Mouse (Mus musculus) left cerebral cortex, adult 9 months (tissue): ENCODE measurements around the gene Bcam.

Experiments
- DNase-seq, 2 experiments: peaks; one replicate each; pipeline ENCODE4 v3.0.0; 2022; ENCODE audit warnings: low spot score in 2 of 2

Bcam gene

DNA sequence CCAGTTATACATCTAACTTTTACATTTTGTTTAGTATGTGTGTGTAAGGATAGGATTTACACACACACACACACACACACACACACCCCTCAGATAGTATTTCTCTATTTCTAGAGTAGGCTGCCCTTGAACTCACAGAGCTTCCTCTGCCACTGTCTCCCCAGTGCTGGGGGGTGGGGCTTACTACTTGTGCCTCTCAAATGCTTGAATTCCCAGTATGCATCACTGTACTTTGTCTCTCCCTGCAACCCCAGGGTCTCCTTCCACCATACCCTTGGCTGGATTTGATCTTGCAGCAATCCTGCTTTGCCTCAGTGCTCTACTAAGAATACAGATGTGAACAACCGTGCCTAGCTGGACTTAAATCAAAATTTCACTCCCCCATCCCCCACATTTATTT is 16.8 kb downstream of the Bcam start:
- no peak for DNase-seq

DNA sequence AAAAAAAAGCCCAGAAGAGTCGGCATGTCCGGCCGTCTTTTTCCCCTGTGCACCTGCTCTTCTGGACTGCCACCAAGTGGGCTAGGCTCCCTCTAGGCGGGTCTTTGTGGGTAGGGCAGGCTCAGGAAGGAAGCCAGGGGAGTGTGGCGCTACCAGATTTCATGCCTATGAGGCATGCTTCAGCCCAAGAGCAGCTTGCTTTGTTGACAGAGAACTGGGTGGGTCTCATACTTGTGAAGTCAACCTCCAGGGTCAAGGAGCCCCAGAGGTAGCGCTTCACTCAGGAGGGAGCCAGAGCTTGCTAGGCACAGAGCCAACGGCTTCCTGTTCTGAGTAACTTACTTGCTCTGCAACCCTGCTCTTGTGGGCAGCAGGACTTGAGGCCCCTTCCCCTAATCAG is 17.2 kb downstream of the Bcam start:
- DNase-seq: no peak

DNA sequence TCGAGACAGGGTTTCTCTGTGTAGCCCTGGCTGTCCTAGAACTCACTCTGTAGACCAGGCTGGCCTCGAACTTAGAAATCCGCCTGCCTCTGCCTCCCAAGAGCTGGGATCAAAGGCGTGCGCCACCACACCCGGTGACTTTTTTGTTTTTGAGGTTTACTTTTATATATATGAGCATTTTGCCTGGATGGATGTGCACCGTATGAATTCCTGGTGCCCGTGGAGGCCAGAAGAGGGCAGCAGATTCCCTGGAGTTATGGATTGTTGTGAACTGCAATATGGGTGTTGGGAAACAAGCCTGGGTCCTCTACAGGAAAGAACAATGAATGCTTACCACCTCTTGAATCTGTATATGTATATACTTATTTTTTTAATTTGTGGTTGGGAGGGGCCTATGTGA is 18.2 kb downstream of the Bcam start:
- no peak for DNase-seq

DNA sequence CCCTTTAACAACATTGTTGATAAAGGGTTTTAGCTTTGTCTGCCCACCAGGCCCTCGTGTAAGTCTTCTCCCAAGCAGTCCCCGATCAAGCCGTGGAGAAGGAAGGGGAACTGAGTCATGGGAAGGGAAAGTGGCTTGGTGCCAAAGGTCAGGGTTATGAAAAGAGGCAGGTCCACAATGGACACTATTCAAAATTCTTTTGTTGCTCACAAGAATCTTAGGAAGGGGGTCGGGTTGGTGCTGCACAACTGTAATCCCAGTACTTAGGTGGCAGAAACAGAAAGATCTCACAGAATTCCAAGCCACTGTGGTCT is 19.8 kb downstream of the Bcam start:
- no peak for DNase-seq

DNA sequence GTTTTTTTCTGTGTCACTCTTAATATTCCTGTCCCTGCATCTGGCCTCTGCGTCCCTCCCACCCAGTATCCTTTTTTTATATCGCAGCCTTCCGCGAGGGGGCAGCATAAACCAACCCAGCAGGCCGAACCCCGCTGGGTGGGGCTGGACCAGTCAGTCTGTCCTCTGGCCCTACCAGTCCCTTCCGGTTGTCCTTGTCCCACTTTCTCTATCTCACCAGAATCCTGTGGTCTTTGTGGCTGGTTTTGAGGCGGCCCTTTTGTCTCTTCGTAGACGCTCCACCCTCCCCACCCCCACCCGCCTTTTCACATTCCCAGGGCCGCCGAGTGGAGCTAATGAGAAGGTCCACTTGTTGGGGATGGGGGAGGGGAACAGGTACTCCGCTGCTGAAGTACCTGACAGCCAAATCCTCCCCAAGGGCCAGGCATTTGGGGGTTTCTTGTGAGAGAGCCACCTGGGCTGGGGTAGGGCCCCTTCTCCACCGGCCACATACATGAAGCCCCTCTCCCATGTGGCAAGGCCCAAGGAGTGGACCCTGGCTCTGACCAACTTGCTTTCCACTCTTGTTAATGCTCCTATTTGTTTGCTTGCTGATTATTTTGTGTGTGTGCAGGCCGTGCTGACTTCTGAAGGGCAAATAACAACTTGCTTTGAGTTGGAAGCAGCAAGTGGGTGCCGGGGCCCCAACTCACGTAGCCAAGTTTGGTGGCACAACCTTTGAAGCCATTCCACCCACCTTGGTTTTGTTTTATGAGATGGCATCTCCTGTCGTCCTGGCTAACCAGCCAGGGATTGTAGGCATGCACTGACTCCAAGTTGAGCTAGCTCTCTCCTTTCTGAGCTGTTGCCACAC is 20.4 kb downstream of the Bcam start, which contains the start of gene Nectin2:
Nectin2 (minus strand) TSS at position 267 of the 853 bp plus-strand sequence.
- peak in 1 of 2 experiments; percentile 82 for DNase-seq

DNA sequence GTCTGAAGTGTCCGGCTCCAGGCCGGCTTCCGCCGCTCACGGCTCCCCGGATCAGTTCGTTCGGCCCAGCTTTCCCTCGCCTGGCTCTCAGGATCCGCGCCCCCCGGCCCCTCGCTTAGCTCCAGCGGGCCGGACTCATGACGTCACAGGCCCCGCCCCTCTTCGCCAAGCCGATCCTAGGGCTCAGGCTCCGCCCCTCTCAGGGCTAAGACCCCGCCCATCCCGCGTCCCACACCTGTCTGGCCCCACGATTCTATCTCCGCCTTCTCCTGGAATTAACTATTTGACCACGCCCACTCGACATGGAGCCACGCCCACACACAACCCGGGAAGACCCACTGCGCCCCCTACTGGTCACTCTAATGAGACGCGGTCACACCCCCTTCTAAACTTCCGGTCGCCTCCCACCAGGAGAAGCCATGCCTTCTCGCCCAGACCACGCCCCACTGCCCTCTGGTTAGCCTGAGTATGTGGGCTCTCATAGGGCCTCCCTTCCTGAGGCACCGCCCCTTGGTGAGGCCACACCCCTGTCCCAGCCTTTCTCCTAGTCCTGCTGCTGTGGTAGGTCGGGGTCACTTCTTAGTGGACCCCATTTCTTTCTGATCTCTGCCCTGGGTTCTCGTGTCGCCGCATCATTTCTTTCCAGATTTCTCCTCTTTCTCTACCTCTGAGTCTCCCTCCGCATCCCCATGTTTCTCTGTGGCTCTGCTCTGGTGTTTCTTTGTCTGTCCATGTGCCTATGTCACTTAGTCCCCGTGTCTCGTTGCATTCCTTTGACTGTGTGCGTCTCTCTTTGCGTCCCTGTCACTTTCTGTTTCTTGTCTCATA is 21.2 kb downstream of the Bcam start:
- peak; percentile 87 to 95 for DNase-seq

DNA sequence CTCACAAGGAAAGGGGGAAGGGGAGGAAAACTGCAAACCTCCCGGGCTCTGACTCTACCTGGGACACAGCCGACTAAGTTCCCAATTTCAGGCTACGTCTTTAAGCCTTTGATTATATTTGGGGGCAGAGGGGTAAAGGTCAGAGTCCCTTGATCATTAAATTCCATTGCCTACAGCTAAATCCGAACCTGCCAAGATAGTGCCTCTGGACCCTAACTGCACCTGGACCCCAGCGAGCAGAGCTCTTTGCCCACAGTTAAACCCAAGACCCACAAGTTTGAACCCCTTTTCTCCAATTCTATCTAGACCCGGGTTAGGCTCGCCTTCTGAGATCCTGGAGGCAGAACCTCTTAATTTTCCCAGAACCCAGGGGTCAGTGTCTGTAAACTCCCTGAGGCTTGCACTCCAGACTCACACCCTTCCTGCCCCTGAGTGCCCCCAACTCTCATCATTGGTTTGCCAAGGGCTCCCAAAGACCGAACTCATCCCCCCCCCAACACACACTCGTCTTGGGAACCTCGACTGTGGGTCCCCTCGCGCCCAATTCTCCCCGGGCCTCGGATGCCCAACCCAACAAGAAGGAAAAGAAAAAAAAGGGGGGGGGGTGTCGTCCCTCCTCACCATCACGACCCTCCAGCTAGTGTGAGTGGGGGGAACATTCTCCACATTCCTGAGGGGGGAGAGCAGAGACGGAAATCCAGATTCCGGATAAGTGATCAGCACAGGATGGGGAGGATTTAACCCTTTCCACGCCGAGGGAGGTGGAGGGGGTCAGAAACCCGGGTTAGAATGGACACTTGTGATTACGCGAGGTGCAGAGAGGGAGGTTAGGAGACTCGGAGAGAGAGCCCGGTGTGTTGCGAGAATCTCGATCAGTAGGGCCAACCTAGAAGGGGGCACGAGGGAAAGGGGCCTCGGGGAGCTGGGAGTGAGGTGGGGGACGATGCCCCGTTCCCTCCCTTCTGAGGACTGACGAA is 22.3 kb downstream of the Bcam start:
- DNase-seq: peak in 1 of 2 experiments; percentile 11

DNA sequence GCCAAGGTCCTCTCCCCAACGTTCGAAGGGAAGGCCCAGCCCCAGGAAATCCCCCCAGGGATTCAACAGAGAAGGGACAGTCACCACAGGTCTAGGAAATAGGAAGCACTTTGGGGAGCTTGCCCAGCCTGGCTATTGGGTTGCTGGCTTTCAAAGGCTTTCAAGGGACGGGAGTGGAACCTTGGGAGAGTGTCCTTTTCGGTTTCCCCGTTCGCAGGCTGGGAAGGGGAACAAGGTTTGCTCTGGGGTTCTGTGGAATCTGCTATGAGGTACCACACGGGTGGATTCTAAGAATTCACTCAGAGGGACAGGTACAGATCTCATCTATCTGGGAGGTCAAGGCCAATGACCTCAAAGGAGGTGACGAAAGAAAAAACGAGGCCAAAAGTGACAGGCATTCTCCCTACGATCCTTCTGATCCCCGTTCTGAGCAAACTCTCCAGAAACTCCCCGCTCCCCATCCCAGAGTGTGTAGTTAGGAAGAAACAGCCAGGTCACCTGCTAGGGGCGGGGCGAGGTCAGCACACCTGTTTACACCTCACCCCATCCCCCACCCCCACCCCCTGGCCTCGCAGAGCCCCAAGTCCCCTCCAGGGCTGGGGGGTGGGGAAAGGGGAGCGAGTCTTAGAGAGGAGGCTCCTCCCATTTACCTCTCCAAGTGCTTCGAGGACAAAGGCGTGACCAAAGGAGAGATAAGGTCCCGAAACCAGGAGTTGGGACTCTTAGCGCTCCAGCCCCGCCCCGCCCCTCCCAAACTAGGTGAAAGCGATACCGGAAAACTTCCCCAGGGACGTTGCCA is 23.2 kb downstream of the Bcam start:
- DNase-seq: no peak

DNA sequence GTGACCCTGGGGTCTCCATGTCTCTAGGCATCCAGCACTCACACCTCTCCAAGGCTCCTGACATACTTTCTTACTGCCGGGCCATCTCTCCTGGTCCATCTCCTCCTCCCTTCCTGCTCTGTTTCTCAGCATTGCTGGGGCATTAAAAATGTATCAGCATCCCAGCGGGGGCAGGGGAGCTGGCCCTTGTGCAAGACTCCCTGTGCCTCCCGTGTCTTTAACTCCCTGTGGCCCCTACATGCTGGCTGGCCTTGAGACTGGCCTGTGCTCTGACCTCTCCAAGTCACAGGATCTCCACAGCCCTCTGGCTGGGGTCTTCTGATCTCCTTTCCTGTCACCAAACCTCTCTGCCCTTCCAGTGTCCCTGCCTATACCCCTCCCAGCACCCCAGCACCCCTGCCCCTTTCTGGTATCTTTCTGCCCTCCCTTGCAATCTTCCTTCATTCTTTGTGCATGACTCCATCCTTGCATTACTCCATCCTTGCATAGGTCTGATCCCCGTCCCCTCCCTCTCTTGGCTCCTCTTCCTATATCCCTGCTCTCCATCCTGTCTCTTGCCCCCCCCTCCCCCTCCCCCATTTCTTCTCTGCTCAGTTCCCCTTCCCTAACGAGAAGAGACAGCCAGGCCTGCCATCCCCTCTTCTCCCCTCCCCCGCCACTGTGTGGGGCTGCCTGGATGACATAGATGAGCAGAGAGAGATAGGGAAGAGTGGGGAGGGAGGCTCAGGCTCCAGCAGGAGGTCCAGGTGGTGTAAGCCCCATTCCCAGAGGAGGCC is 24.2 kb downstream of the Bcam start:
- no peak for DNase-seq

DNA sequence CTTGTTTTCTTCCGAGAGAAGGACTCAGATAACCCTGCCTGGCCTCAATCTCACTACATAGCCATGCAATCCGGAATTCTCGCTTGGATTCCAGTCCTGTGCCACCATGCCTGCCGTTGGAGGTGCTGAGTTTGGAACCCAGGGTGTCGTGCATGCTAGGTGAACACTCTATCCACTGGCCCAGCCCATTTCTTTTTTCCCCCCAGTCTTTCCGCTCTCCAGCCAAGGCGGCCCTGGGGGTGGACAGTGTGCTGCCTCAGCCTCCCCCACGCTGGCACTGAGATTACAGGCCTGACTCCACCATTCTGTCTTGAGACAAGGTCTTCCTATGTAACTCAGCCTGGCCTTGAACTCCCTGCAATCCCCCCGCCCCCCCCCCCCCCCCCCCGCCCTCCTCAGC is 24.8 kb downstream of the Bcam start:
- DNase-seq: no peak

DNA sequence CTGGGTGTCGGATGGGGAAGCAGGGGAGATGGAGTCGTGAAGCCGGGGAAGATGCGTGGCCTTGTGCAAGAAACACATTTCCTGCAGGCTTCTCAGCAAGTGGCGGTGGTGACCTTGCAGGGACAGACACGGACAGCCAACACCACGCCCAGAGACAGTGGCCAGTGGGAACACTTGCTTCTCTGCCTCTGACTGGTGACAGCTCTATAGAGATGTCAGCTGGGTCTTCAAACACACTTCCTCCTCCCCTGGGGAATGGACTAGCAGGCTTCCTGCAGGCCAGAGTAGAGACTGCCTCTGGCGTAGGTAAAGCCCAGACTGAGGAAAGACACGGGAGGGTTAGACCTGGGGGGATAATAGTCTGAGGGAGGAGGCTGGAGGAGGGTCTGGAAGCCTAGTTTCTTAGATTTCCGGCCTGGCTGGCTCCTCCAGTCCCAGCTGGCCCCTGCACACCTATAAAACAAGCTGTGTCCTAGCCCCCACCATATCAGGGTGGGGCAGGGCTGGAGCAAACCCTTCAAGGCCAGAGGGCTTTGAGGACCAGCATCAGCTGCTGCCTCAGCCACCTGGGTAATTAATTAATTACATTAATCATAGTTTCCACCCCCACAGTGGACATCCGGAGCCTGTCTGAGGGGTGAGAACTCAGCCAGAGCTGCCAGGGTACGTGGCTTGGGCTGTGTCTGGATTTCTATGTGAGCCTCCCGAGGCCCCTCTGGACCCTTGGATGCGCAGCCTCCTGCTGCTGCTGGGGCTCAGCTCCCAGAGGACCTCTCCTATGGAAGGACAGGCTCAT is 26.0 kb downstream of the Bcam start:
- no peak for DNase-seq

DNA sequence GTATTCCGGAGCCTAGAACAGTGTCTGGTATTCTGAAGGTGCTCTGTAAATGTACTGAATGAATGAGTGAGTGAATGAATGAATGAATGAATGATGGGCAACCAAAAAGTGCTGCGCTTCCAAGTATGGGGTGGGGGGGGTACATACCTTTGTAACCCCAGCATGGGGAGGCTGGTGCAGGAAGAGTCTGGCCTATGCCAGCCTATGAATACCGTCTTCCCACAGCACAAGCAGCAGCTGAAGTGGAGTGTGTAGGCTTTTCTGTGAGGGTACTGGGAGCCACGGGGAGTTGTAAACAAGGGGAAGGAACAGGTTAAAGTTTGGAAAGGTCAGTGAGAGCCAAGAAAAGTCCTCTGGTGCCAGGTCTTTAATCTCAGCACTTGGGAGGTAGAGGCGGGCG is 27.0 kb downstream of the Bcam start:
- no peak for DNase-seq

DNA sequence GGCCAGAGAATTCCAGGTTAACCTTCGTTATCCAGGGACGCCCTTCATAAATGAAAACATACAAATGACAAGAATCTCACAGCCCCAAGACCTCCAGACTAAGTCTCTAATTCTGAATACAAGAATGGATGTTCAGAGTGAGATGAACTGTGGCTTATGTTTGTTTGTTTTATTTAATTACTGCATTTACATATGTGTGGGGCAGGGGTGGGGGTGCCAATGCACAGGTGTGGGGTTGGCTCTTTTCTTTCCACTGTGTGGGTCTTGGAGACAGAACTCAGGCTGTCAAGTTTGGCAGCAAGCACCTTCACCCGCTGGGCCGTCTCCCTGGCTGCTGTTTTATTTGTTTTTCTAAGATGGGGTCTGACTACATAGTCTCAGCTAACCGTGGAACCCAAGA is 28.3 kb downstream of the Bcam start:
- DNase-seq: no peak

DNA sequence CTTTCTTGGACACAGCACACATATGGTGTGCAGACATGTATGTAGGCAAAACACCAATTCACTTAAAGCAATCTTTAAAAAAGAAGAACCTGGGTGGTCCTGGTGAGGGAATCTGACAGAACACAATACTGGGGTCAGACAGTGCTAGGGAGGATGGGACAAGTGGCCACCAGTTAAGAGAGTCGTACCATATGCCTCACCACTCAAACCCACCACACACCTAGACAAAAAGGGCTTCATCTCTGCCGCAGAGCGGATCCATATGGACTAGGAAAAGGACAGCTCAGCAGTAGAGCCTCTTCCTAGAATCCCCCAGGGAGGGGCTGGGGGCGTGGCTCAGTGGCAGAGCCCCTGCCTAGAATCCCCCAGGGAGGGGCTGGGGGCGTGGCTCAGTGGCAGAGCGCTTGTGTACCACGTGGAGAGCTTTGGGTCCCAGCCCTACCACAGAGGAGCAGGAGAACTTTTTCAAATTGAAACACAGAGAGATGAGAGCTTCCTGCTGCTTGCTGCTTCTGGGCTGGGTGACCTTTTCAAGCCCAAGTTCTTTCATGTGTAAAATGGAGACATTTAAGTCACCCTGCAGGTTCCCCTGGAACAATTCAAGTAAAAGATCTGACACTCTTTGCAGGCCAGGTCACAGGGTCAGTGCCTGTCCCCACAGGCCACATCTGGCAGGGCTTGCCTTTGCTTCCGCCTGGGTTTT is 29.3 kb downstream of the Bcam start:
- no peak for DNase-seq

DNA sequence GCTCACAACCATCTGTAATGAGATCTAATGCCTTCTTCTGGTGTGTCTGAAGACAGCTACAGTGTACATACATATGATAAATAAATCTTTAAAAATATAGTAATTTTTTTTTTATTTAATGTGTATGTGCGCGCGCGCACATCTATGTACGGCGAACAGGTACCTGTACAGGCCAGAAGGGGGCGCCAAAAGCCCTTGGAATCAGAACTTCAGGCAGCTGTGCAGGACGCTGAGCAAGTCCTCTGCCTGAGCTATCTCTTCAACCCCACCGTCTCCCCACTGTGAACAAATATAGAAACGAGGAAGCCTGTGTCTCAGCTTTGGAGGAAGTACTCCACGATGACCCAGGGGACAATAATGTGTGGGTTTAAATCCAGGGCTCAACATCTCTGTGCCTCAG is 30.5 kb downstream of the Bcam start:
- no peak for DNase-seq

DNA sequence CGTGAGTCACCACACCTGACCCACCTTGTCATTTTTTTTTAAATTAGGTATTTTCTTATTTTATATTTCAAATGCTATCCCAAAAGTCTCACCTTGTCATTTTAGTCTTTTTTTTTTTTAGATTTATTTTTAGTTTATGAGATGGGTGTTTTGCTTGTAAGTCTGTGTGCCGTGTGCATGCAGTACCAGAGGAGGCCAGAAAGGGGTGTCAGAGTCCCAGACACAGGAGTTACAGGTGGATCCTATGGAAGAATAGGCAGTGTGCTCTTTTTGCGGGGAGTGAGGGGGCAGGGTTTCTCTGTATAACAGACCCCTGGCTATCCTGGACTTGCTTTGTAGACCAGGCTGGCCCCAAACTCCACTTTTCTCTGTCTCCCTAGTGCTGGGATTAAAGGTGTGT is 32.0 kb downstream of the Bcam start:
- DNase-seq: no peak

DNA sequence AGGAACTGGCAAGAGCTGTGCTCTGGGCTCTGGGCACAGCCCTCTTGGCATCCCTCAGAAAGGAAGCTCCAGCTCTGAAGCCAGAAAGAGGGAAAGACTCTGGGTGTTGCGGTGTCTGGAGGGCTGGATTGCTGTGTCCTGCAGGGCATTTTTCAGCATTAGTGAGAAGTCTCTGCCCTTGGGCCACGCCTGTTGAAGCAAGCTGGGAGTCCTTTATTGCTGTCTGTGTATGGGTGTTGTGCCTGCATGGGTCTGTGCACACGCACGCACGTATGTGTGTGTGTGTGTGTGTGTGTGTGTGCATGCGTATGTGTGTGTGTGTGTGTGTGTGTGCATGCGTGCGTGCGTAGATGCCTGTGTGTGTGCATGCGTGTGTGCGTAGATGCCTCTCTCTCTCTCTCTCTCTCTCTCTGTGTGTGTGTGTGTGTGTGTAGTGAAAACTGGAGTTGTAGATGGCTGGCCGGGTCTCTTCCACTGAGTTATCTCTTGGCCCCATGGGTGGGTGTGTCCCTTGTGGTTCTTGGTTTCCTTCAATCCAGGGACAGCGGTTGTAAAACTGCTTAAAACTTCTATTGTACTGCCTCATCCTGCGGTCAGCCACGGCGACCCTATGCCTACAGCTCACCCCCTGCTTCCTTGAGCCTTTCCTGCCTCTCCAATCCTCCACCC is 34.3 kb downstream of the Bcam start:
- no peak for DNase-seq

DNA sequence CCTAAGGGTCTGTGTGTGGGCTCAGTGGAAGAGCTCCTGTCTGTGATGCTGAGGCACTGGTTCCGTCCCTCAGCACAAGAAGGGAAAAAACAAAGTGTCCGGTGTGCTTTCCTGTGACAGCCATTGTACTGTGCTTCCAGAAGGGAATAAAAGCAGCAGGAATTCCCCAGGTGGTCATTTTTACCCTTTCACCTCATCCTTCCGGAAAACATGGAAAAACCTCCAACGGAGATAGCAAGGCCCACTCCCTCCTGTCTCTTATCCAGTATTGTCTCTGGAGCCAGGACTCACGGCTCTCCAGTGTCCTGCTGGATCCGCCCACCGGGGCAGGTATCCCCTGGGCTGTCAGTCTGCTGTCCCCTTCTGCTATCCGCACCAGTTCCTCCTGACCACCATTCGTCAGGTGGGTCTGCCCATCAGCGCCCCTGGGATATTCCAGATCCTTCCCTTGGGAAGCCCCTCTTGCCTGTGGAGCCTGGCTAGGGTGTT is 36.6 kb downstream of the Bcam start:
- DNase-seq: no peak
